Mouse (Mus musculus) heart, postnatal 0 days (tissue): ENCODE measurements around the gene Chdh. TPM values are rescaled to one million over a fixed set of nuclear protein-coding genes. Genes with fewer than 3 reads are reported as not detected.

Source experiments
- ATAC-seq: fragments of 200-750 bp; cut with Nextera tagmentation; 2 replicates; pipeline ENCODE4 v1.8.0; 2017; ENCODE audit warnings: low read depth, moderate number of reproducible peaks, moderate library complexity; ENCODE audit not compliant: insufficient read depth
- DNase-seq: peaks from one replicate; pipeline ENCODE4 v3.0.0-alpha.2; 2016; ENCODE audit warnings: low spot score
- H3K27ac ChIP-seq: fragments of 300-500 bp; sonication (generic); 2 replicates; pipeline ENCODE4 v1.5.1; 2014; ENCODE audit warnings: low read depth, mild to moderate bottlenecking
- H3K27me3 ChIP-seq: fragments of 300-500 bp; sonication (generic); 2 replicates; pipeline ENCODE4 v1.6.1; 2014; ENCODE audit warnings: low read length, mixed read lengths; ENCODE audit not compliant: control insufficient read depth, insufficient read depth
- H3K36me3 ChIP-seq: fragments of 300-500 bp; sonication (generic); replicated peaks from 2 replicates; pipeline ENCODE4 v1.6.1; 2014; ENCODE audit warnings: low read length, mixed read lengths; ENCODE audit not compliant: control insufficient read depth, insufficient read depth
- H3K4me1 ChIP-seq: fragments of 300-500 bp; sonication (generic); 2 replicates; pipeline ENCODE4 v1.6.1; 2014; ENCODE audit warnings: antibody characterized with exemption; ENCODE audit not compliant: control insufficient read depth, insufficient read depth
- H3K4me2 ChIP-seq: fragments of 300-500 bp; sonication (generic); 2 replicates; pipeline ENCODE4 v1.6.1; 2014; ENCODE audit warnings: low read depth, mild to moderate bottlenecking, low read length, moderate library complexity
- H3K4me3 ChIP-seq: fragments of 300-500 bp; sonication (generic); 2 replicates; pipeline ENCODE4 v1.5.1; 2014; ENCODE audit warnings: low read depth, low read length
- H3K9ac ChIP-seq: fragments of 300-500 bp; sonication (generic); replicated peaks from 2 replicates; pipeline ENCODE4 v1.6.1; 2014; ENCODE audit warnings: low read depth, low read length, mixed read lengths
- H3K9me3 ChIP-seq: fragments of 300-500 bp; sonication (generic); replicated peaks from 2 replicates; pipeline ENCODE4 v1.6.1; 2016; ENCODE audit warnings: low read length; ENCODE audit not compliant: control insufficient read depth
- CTCF ChIP-seq: IDR thresholded peaks from 2 replicates; pipeline ENCODE4 v1.5.1; 2016; ENCODE audit warnings: antibody characterized with exemption, control low read depth, low read depth
- EP300 ChIP-seq: IDR thresholded peaks from 2 replicates; pipeline ENCODE4 v1.6.1; 2016; ENCODE audit warnings: antibody characterized with exemption, low read depth
- WGBS: fragments of 180-500 bp; shearing (Covaris S2); extraction: QIAGEN DNeasy Blood & Tissue Kit; methylation state at CpG from one replicate; pipeline ENCODE4 v1.1.7; 2014; 5-methylcytosine and 5-hydroxymethylcytosine counted together
- polyA plus RNA-seq: library from polyadenylated mRNA; unstranded; fragments of >200 nt; fragmentation: Nextera tagmentation; extraction: Ambion mirVana; gene quantifications from 2 replicates; pipeline ENCODE4 v1.2.1, GENCODE M21; 2015
- total RNA-seq: library from RNA; depleted of rRNA; stranded (reverse); fragments of >200 nt; gene quantifications from 2 replicates; pipeline ENCODE4 v1.2.3, GENCODE M21; 2014; ENCODE audit warnings: low replicate concordance

The Chdh gene
- total and polyA plus RNA-seq, 2 experiments from 2014 or later: not detected

GRCm38 (mm10) chr14:29998747-29999474 is 9.9 kb upstream of the Chdh start:
- no peak for TF ChIP-seq CTCF
- no peak for TF ChIP-seq EP300
- no peaks in the 10 kb centered on the region for H3K9me3 ChIP-seq
- H3K4me2 ChIP-seq: no peak overlapping the region
- no peaks in the 10 kb centered on the region for H3K4me1 ChIP-seq
- DNase-seq (no peak), ATAC-seq (no peak)
- no peak overlapping the region for H3K4me3 ChIP-seq
- H3K27ac ChIP-seq: no peak overlapping the region
- H3K27me3 ChIP-seq: no peaks in the 10 kb centered on the region
- 74% methylated on average over 13 of the region's 13 CpGs for WGBS
- no peak overlapping the region for H3K9ac ChIP-seq
- peaks cover 37% of the 10 kb centered on the region for H3K36me3 ChIP-seq

GRCm38 (mm10) chr14:29999475-29999811 is 9.4 kb upstream of the Chdh start:
- 66% methylated on average over 3 of the region's 3 CpGs for WGBS
- no peak for ATAC-seq
- Histone ChIP-seq H3K4me1 (no peaks in the 10 kb centered on the region), H3K4me2 (no peak overlapping the region), H3K9me3 (no peaks in the 10 kb centered on the region), H3K27ac (no peak overlapping the region), H3K9ac (no peak overlapping the region), H3K27me3 (no peaks in the 10 kb centered on the region), H3K36me3 (peaks cover 32% of the 10 kb centered on the region), H3K4me3 (no peak overlapping the region)
- DNase-seq: no peak
- TF ChIP-seq CTCF (no peak), EP300 (no peak)

GRCm38 (mm10) chr14:30009864-30010560 is 1.2 kb downstream of the Chdh start:
- Histone ChIP-seq H3K4me2 (peak overlapping the region; percentile 74; the same call in 1 of the 2 replicates), H3K27ac (peak overlapping the region; percentile 18; the same call in 1 of the 2 replicates), H3K9ac (no peak overlapping the region), H3K36me3 (no peaks in the 10 kb centered on the region), H3K4me3 (no peak overlapping the region), H3K9me3 (no peaks in the 10 kb centered on the region), H3K27me3 (peaks cover 23% of the 10 kb centered on the region), H3K4me1 (no peaks in the 10 kb centered on the region)
- DNase-seq (no peak), ATAC-seq (no peak)
- 64% methylated on average over 10 of the region's 10 CpGs for WGBS
- TF ChIP-seq EP300 (no peak), CTCF (no peak)

DNA sequence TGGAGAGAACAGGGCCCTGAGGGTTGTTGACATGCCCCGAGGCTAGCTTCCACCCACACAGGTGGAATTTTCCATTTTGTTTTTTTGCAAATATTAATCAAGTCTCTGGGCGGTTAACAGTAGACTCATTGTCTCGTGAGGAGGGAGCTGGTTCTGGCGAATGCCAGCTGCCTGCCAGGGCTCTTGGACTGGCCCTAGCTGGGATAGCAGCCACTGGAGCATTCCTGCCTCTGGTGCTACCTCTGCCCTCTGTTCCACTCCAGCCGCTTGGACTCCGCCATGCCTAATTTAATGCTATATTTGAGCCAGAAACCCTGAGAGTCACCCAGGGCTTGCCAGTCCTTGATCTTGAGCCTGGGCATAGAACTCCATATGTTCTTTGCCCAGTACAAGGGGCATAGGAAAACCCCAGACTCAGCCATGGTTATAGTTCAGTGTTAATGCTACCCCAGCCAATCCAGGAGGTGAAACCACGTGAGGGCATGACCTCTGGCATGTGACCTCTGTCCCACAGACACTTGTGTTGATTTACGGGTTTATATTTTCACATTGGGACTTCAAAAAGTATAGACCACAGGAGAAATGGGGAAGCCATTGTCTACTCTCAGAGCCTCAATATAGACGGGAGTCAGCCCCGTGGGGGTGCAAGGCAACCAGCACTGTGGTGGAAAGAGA is 3.2 kb downstream of the Chdh start:
- no peaks in the 10 kb centered on the region for H3K4me1 ChIP-seq
- no peaks in the 10 kb centered on the region for H3K36me3 ChIP-seq
- DNase-seq: no peak

GRCm38 (mm10) chr14:30014487-30014886 is 5.7 kb downstream of the Chdh start:
- Histone ChIP-seq H3K27me3 (peaks cover 7% of the 10 kb centered on the region), H3K9ac (no peak overlapping the region), H3K4me1 (no peaks in the 10 kb centered on the region), H3K27ac (no peak overlapping the region), H3K9me3 (no peaks in the 10 kb centered on the region), H3K4me3 (no peak overlapping the region), H3K36me3 (no peaks in the 10 kb centered on the region), H3K4me2 (no peak overlapping the region; the same call in 1 of the 2 replicates)
- TF ChIP-seq EP300 (no peak), CTCF (no peak)
- ATAC-seq (no peak), DNase-seq (no peak)
- 66% methylated on average over 10 of the region's 10 CpGs for whole genome bisulfite sequencing

More for the DNA sequence above, 3.2 kb downstream of the Chdh start:
- Histone ChIP-seq H3K4me3 (no peak overlapping the region), H3K4me2 (no peak overlapping the region), H3K9me3 (no peaks in the 10 kb centered on the region), H3K27me3 (peaks cover 23% of the 10 kb centered on the region), H3K27ac (no peak overlapping the region), H3K9ac (no peak overlapping the region)
- TF ChIP-seq EP300 (no peak), CTCF (no peak)
- WGBS: 77% methylated on average over 10 of the region's 10 CpGs
- no peak for ATAC-seq
